29 mouse cellular contexts compared by ENCODE assay signal in the genomic region with DNA sequence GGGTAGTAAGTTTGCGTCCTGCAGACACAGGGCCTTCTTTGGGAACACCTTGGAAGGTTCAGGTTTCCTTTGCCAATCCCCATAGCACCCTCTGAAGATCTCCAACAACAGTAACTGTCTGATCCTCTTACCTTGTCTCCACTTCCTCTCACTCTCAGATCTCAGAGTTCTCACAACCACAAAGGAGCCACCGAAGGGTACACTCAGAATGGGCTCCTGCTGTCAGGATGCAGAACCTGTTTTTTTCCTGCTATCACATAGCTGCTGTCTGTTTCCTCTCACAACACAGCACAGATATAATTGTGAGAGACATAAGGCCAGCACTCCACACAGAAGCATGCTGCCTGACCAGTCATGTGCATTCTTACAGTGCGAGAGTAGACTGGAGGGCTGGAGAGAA. TPM values are rescaled to one million over a fixed set of nuclear protein-coding genes. Genes with fewer than 3 reads are reported as not detected.
A peak's percentile ranks its signal among the peaks of the same experiment; 100 is the strongest.
DNase-seq lines count a peak whose midpoint lies in the region; ATAC-seq and TF ChIP-seq lines count a peak whose summit lies in the region.
"Had no signal": no experiment of that assay in that cellular context is flagged by ENCODE, and none has a peak within 500 bp of the region (broad histone marks: within the 10 kb centered on the region; RNA-seq: fewer than 3 reads in every experiment).

No protein-coding gene starts in this region.

- no peak for ATAC-seq in heart, embryonic 11.5 days (replicated peaks; ENCODE audit: insufficient number of reproducible peaks, low FRiP score, low TSS enrichment)
- ATAC-seq: activated CD4-positive, CD25-positive, alpha-beta regulatory T cell, adult 4 months; forebrain, embryonic 14.5 days; forebrain, postnatal 0 days had no signal

- peak; percentile 20 for DNase-seq in thymus, adult 2 months
- no peak for DNase-seq in thymus, adult 18-20 months
- peak; percentile 37 for DNase-seq in thymus, postnatal 25 days
- no peak for DNase-seq in right cerebral cortex, postnatal 36 days (ENCODE audit: low spot score in 2 of 2)
- no peak for DNase-seq in left cerebral cortex, postnatal 36 days (ENCODE audit: low spot score in 2 of 2)
- DNase-seq: adrenal gland, adult 8-10 months; adrenal gland, postnatal 25 days; cerebellum, adult 18-20 months; cerebellum, adult 9-10 months; cerebellum, postnatal 25 days; forebrain, postnatal 0 days; gastrocnemius, postnatal 25 days; heart, adult 18-20 months had no signal

- no peaks in the 10 kb centered on the region for H3K27me3 ChIP-seq in thymus, adult 2 months (ENCODE audit: control insufficient read depth, insufficient read depth, low read length)
- no peaks in the 10 kb centered on the region for H3K27me3 ChIP-seq in small intestine, adult 2 months (ENCODE audit: control insufficient read depth, insufficient read depth, low read length)
- 0 out of 2 replicates have a peak, but pooled peaks cover 3% of the 10 kb centered on the region for H3K27me3 ChIP-seq in heart, embryonic 11.5 days (ENCODE audit: control insufficient read depth, insufficient read depth, low read length)
- H3K27me3 ChIP-seq: embryonic facial prominence, embryonic 12.5 days; embryonic facial prominence, embryonic 15.5 days; heart, embryonic 13.5 days; hindbrain, embryonic 12.5 days; hindbrain, embryonic 15.5 days had no signal

- H3K4me1 ChIP-seq in thymus, adult 2 months (replicated peaks; ENCODE audit: control insufficient read depth, insufficient read depth, low read length), result 0 out of 2 replicates have a peak, but pooled peaks cover 2% of the 10 kb centered on the region
- H3K4me1 ChIP-seq in small intestine, adult 2 months (ENCODE audit: control insufficient read depth, insufficient read depth, insufficient read length, low read length), result peaks cover 23% of the 10 kb centered on the region
- H3K4me1 ChIP-seq in heart, embryonic 11.5 days (ENCODE audit: control insufficient read depth, insufficient read depth, low read length), result peaks cover 11% of the 10 kb centered on the region
- H3K4me1 ChIP-seq: embryonic facial prominence, embryonic 12.5 days; embryonic facial prominence, embryonic 15.5 days; hindbrain, embryonic 12.5 days; hindbrain, embryonic 15.5 days had no signal

- TF ChIP-seq CTCF in thymus, adult 2 months (IDR thresholded peaks at IDR 0.05; ENCODE audit: borderline replicate concordance, control insufficient read depth, extremely low read depth, insufficient read depth, low read length, poor library complexity), result no peak
- no peak for TF ChIP-seq CTCF in small intestine, adult 2 months (IDR thresholded peaks at IDR 0.05; ENCODE audit: extremely low read depth, insufficient read length, insufficient replicate concordance, low read depth, low read length)

- no peak overlapping the region for H3K27ac ChIP-seq in thymus, adult 2 months (ENCODE audit: control insufficient read depth, insufficient read depth, low read length)
- H3K27ac ChIP-seq in small intestine, adult 2 months (ENCODE audit: insufficient read depth, low read depth, low read length), result peak overlapping the region; percentile 2; the same call in 1 of the 2 replicates
- H3K27ac ChIP-seq in heart, embryonic 11.5 days (ENCODE audit: low read depth, low read length), result no peak overlapping the region
- H3K27ac ChIP-seq: embryonic facial prominence, embryonic 12.5 days; embryonic facial prominence, embryonic 15.5 days; heart, embryonic 13.5 days; hindbrain, embryonic 12.5 days; hindbrain, embryonic 15.5 days had no signal

- 55% methylated on average over 3 of the region's 3 CpGs for WGBS in thymus, adult 2 months
- 63% methylated on average over 3 of the region's 3 CpGs for WGBS in small intestine, adult 2 months
- 49% methylated on average over 3 of the region's 3 CpGs for WGBS in heart, embryonic 11.5 days (ENCODE audit: insufficient replicate concordance)

- no peak for TF ChIP-seq POLR2A in thymus, adult 2 months (IDR thresholded peaks at IDR 0.05; ENCODE audit: control insufficient read depth, extremely low read depth, insufficient read depth, low read length, poor library complexity)
- TF ChIP-seq POLR2A in small intestine, adult 2 months (IDR thresholded peaks at IDR 0.05; ENCODE audit: low read depth, low read length), result no peak

- H3K4me3 ChIP-seq in thymus, adult 2 months (ENCODE audit: control insufficient read depth, insufficient read depth, low read length), result no peak overlapping the region
- H3K4me3 ChIP-seq in small intestine, adult 2 months (ENCODE audit: low read depth, low read length), result no peak overlapping the region
- H3K4me3 ChIP-seq in heart, embryonic 11.5 days (ENCODE audit: low read depth, low read length), result no peak overlapping the region
- H3K4me3 ChIP-seq: embryonic facial prominence, embryonic 12.5 days; embryonic facial prominence, embryonic 15.5 days; heart, embryonic 13.5 days; hindbrain, embryonic 12.5 days; hindbrain, embryonic 15.5 days had no signal

- no peaks in the 10 kb centered on the region for H3K9me3 ChIP-seq in heart, embryonic 11.5 days (replicated peaks; ENCODE audit: control insufficient read depth, low read length)
- H3K9me3 ChIP-seq: embryonic facial prominence, embryonic 12.5 days; embryonic facial prominence, embryonic 15.5 days; heart, embryonic 13.5 days; hindbrain, embryonic 12.5 days; hindbrain, embryonic 15.5 days had no signal

- intact Hi-C loops in left cerebral cortex, postnatal 36 days (cut with DNase I), result no loop called here

- H3K36me3 ChIP-seq in thymus, adult 2 months (ENCODE audit: control insufficient read depth, insufficient read depth, low read length), result no peaks in the 10 kb centered on the region
- peaks cover 16% of the 10 kb centered on the region for H3K36me3 ChIP-seq in small intestine, adult 2 months (ENCODE audit: control insufficient read depth, insufficient read depth, low read length)
- H3K36me3 ChIP-seq in heart, embryonic 11.5 days (ENCODE audit: control insufficient read depth, insufficient read depth, low read length), result no peaks in the 10 kb centered on the region
- H3K36me3 ChIP-seq: embryonic facial prominence, embryonic 12.5 days; embryonic facial prominence, embryonic 15.5 days; heart, embryonic 13.5 days; hindbrain, embryonic 12.5 days; hindbrain, embryonic 15.5 days had no signal

- no peak overlapping the region for H3K9ac ChIP-seq in heart, embryonic 11.5 days (ENCODE audit: low read depth, low read length)
- H3K9ac ChIP-seq: embryonic facial prominence, embryonic 12.5 days; embryonic facial prominence, embryonic 15.5 days; forebrain, postnatal 0 days; heart, embryonic 13.5 days; hindbrain, embryonic 12.5 days; hindbrain, embryonic 15.5 days had no signal

- no peak overlapping the region for H3K4me2 ChIP-seq in heart, embryonic 11.5 days
- H3K4me2 ChIP-seq: embryonic facial prominence, embryonic 12.5 days; embryonic facial prominence, embryonic 15.5 days; heart, embryonic 13.5 days; hindbrain, embryonic 12.5 days; hindbrain, embryonic 15.5 days had no signal

RNA-seq across cellular contexts. Expression of gene Dmbt1, which starts 4.5 kb away (rescaled TPM):
- 0.64 and 0.94 TPM in 2 replicates for polyA plus RNA-seq in thymus, adult 2 months (2012; rRNA removed)
- polyA plus RNA-seq in small intestine, adult 2 months (2012; rRNA removed), result 141 and 758 TPM in 2 replicates
- not detected for total RNA-seq in left cerebral cortex, postnatal 36 days (2021)
- polyA plus RNA-seq in heart, embryonic 11.5 days (2014; fragmentation: Nextera tagmentation; extraction: Ambion mirVana), result not detected in 2 replicates
- total RNA-seq: adrenal gland, adult 8-10 months; adrenal gland, postnatal 25 days; common myeloid progenitor, adult 5-6 weeks; forebrain, postnatal 0 days; gastrocnemius, adult 8-10 months; gastrocnemius, postnatal 25 days; heart, postnatal 25 days; hematopoietic stem cell, adult 5-6 weeks; MEL had no signal
- polyA plus RNA-seq: activated CD4-positive, CD25-positive, alpha-beta regulatory T cell, adult 4 months; embryonic facial prominence, embryonic 12.5 days; forebrain, embryonic 11.5 days; forebrain, embryonic 14.5 days; forebrain, postnatal 0 days; frontal cortex, adult 2 months; heart, embryonic 13.5 days; hindbrain, embryonic 12.5 days; hindbrain, embryonic 15.5 days had no signal

Comparison
In these comparisons a context has a peak if more than half of its experiments do, and no peak if none do; other contexts are left out.
1. DNase-seq: peak in thymus, adult 2 months (single experiment) and thymus, postnatal 25 days (single experiment); none in thymus, adult 18-20 months (0 of 2), right cerebral cortex, postnatal 36 days (0 of 2) and left cerebral cortex, postnatal 36 days (0 of 2).
2. RNA of gene Dmbt1, which starts 4.5 kb away (polyA plus RNA-seq): 141 to 758 TPM in small intestine, adult 2 months; 0.64 to 0.94 TPM in thymus, adult 2 months and not detected in heart, embryonic 11.5 days; every median in the first group is over 10 times any median in the second.